8 mouse cellular contexts compared by ENCODE assay signal in the genomic region with DNA sequence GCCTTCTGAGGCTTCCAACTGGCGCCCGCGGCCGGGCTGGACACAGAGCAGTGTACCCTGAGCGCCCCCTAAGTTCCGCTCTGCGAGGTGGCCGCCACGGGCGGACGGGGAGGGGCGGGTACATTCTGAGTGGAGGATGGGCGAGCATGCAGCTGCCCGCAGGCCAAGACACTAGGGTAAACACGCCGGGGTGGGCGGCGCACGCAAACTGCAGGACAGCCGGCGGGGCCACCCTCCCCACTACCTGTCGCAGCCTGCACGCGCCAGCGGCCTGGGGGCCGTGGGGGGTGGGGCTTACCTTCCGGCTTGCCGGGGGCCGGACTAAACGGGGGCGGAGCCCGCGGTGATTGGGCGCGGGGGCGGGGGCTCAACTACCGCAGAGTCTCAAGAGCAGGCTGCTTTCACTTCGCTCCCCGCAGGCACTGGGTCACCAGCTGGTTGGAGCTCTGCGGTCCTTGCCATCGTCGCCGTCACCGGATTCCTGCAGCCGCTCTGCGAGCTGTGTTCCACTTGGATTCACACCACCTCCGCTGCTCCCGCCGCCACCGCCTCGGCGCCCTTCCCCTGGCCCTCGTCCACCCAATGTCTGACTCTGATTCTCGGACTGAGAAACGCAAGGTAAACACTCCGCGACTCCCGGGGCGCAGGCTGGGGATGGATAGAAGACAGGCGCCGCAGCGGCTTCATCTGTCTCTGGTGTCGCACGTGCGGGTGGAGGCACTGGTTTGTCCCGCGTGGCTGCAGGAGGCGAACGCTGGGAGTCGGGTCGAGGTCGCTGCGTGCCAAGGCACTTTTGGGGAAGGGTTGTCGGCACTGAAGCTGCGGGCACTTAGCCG. TPM values are rescaled to one million over a fixed set of nuclear protein-coding genes. Genes with fewer than 3 reads are reported as not detected.
DNase-seq lines count a peak whose midpoint lies in the region; ATAC-seq and TF ChIP-seq lines count a peak whose summit lies in the region.

A gene (plus strand): TSS at position 404 of the 836 bp plus-strand sequence.

- no peak within 1 kb of the TSS for H3K27ac ChIP-seq in cerebellum, adult 2 months (ENCODE audit: insufficient read depth, low read length)
- 0 out of 2 replicates have a peak within 1 kb of the TSS, but pooled peaks have one; percentile 10 for H3K27ac ChIP-seq in forebrain, postnatal 0 days (ENCODE audit: low read depth, low read length)
- peak within 1 kb of the TSS; percentile 69; the same call in 1 of the 2 replicates for H3K27ac ChIP-seq in layer of hippocampus, adult 2 months
- H3K27ac ChIP-seq in neural tube, embryonic 15.5 days (replicated peaks): peak within 1 kb of the TSS; percentile 78

- H3K4me1 ChIP-seq in G1E (ENCODE audit: insufficient read depth, low read depth, low read length): peaks cover 52% of the 10 kb centered on the region
- H3K4me1 ChIP-seq in cerebellum, adult 2 months (ENCODE audit: control insufficient read depth, insufficient read depth, low read length): peaks cover 3% of the 10 kb centered on the region
- H3K4me1 ChIP-seq in forebrain, postnatal 0 days (ENCODE audit: insufficient read depth): peaks cover 9% of the 10 kb centered on the region
- H3K4me1 ChIP-seq in lung, adult 2 months (ENCODE audit: control insufficient read depth, insufficient read depth, low read length): peaks cover 24% of the 10 kb centered on the region
- H3K4me1 ChIP-seq in neural tube, embryonic 15.5 days: peaks cover 60% of the 10 kb centered on the region

- H3K4me2 ChIP-seq in forebrain, postnatal 0 days (ENCODE audit: low read depth): peak within 1 kb of the TSS; percentile 100
- H3K4me2 ChIP-seq in neural tube, embryonic 15.5 days: peak within 1 kb of the TSS; percentile 100

- peak; percentile 62 for ATAC-seq in G1E (ENCODE audit: extremely low read depth, insufficient number of reproducible peaks, low FRiP score, poor library complexity, severe bottlenecking)
- peak; percentile 72 for ATAC-seq in forebrain, postnatal 0 days
- peak; percentile 84 for ATAC-seq in neural tube, embryonic 15.5 days (ENCODE audit: low FRiP score)

- 1% methylated on average over 74 of the region's 76 CpGs for WGBS in cerebellum, adult 2 months
- 2% methylated on average over 75 of the region's 76 CpGs for WGBS in forebrain, postnatal 0 days
- WGBS in lung, adult 2 months: 1% methylated on average over 76 of the region's 76 CpGs
- under 1% methylated on average over 76 of the region's 76 CpGs for WGBS in neural tube, embryonic 15.5 days

- peak within 1 kb of the TSS; percentile 56 for H3K9ac ChIP-seq in forebrain, postnatal 0 days
- peak within 1 kb of the TSS; percentile 68 for H3K9ac ChIP-seq in neural tube, embryonic 15.5 days (replicated peaks)

- peak; percentile 68; the same call in 1 of the 2 replicates for TF ChIP-seq POLR2A in cerebellum, adult 2 months (IDR thresholded peaks at IDR 0.05; ENCODE audit: borderline replicate concordance, insufficient read depth, low read length)
- TF ChIP-seq POLR2A in lung, adult 2 months (IDR thresholded peaks at IDR 0.05; ENCODE audit: borderline replicate concordance, extremely low read depth, low read depth, low read length): peak; percentile 97; the same call in 1 of the 2 replicates

- H3K4me3 ChIP-seq in G1E (ENCODE audit: low read depth, low read length): peak within 1 kb of the TSS; percentile 90
- H3K4me3 ChIP-seq in cerebellum, adult 2 months (replicated peaks; ENCODE audit: insufficient read depth, low read depth, low read length): peak within 1 kb of the TSS; percentile 75
- peak within 1 kb of the TSS; percentile 70 for H3K4me3 ChIP-seq in forebrain, postnatal 0 days (ENCODE audit: low read depth, low read length)
- peak within 1 kb of the TSS; percentile 67 for H3K4me3 ChIP-seq in layer of hippocampus, adult 2 months
- H3K4me3 ChIP-seq in lung, adult 2 months (replicated peaks; ENCODE audit: extremely low read depth, low read depth, low read length): peak within 1 kb of the TSS; percentile 94
- H3K4me3 ChIP-seq in neural tube, embryonic 15.5 days (replicated peaks): peak within 1 kb of the TSS; percentile 70

- DNase-seq in G1E (ENCODE audit: low spot score): peak; percentile 92
- DNase-seq in cerebellum, adult 2 months: peak; percentile 87 to 88
- peak; percentile 86 for DNase-seq in forebrain, postnatal 0 days
- DNase-seq in heart, postnatal 36 days: peak; percentile 96 to 98
- peak; percentile 83 to 84 for DNase-seq in layer of hippocampus, adult 2 months (ENCODE audit: low spot score in 2 of 2)
- peak; percentile 96 for DNase-seq in lung, adult 2 months
- DNase-seq in testis, postnatal 14 days (ENCODE audit: low spot score): peak; percentile 90

- H3K27me3 ChIP-seq in G1E (ENCODE audit: insufficient read depth, low read length): peaks cover 34% of the 10 kb centered on the region
- no peaks in the 10 kb centered on the region; the same call in 1 of the 2 replicates for H3K27me3 ChIP-seq in cerebellum, adult 2 months (ENCODE audit: control insufficient read depth, insufficient read depth, low read length)
- peaks cover 32% of the 10 kb centered on the region for H3K27me3 ChIP-seq in forebrain, postnatal 0 days (ENCODE audit: insufficient read depth, low read length)
- peaks cover 32% of the 10 kb centered on the region for H3K27me3 ChIP-seq in neural tube, embryonic 15.5 days (replicated peaks)

- peaks cover 21% of the 10 kb centered on the region for H3K36me3 ChIP-seq in G1E (replicated peaks)
- H3K36me3 ChIP-seq in forebrain, postnatal 0 days (ENCODE audit: insufficient read depth): no peaks in the 10 kb centered on the region
- no peaks in the 10 kb centered on the region for H3K36me3 ChIP-seq in neural tube, embryonic 15.5 days

- TF ChIP-seq CTCF in G1E (IDR thresholded peaks at IDR 0.05; ENCODE audit: low read depth, low read length): no peak; the same call in 1 of the 2 replicates
- peak; percentile 46; the same call in 1 of the 2 replicates for TF ChIP-seq CTCF in cerebellum, adult 2 months (IDR thresholded peaks at IDR 0.05; ENCODE audit: borderline replicate concordance, insufficient read depth, low read depth, low read length)
- TF ChIP-seq CTCF in forebrain, postnatal 0 days (IDR thresholded peaks at IDR 0.05; ENCODE audit: low read depth): peak; percentile 66
- TF ChIP-seq CTCF in layer of hippocampus, adult 2 months (conservative IDR thresholded peaks at IDR 0.05): peak; percentile 73
- TF ChIP-seq CTCF in lung, adult 2 months (IDR thresholded peaks at IDR 0.05; ENCODE audit: insufficient read depth, low read length): peak; percentile 10; the same call in 1 of the 2 replicates

- intact Hi-C loops in heart, postnatal 36 days (cut with DNase I): loop anchor here (2.0 kb wide), 3 partner anchors 123 to 237 kb away; no protein-coding TSS in a partner anchor

- H3K9me3 ChIP-seq in G1E (replicated peaks): no peaks in the 10 kb centered on the region
- no peaks in the 10 kb centered on the region for H3K9me3 ChIP-seq in forebrain, postnatal 0 days (ENCODE audit: low read length)
- no peaks in the 10 kb centered on the region for H3K9me3 ChIP-seq in neural tube, embryonic 15.5 days (replicated peaks)

RNA-seq across cellular contexts. Expression of the gene that starts here (rescaled TPM):
- total RNA-seq in G1E (2014; fragmentation: Nextera tagmentation): 36.3 and 39.7 TPM in 2 replicates
- total RNA-seq in G1E (2017): 18.4 and 18.8 TPM in 2 replicates
- polyA plus RNA-seq in G1E (2012): 34.5 and 39.6 TPM in 2 replicates
- polyA plus RNA-seq in cerebellum, adult 2 months (2012; rRNA removed): 5.2 and 5.8 TPM in 2 replicates
- 5.2 and 11.2 TPM in 2 replicates for total RNA-seq in forebrain, postnatal 0 days (2014; rRNA removed)
- 4.9 and 6.7 TPM in 2 replicates for polyA plus RNA-seq in forebrain, postnatal 0 days (2015; fragmentation: Nextera tagmentation; extraction: Ambion mirVana)
- total RNA-seq in heart, postnatal 36 days (2021): 10 to 100 TPM; 17.7 to 21.9 TPM
- total RNA-seq in layer of hippocampus, adult 2 months (2021): 1 to 10 TPM; 5.6 to 9.0 TPM
- polyA plus RNA-seq in lung, adult 2 months (2012; rRNA removed): 22.3 and 24.5 TPM in 2 replicates
- 10.1 and 11.8 TPM in 2 replicates for polyA plus RNA-seq in neural tube, embryonic 15.5 days (2015; fragmentation: Nextera tagmentation; extraction: Ambion mirVana)
